Mouse (Mus musculus) ES-Bruce4 (cell line): Measurements from ENCODE around the gene Il2ra.

Experiments
- CTCF ChIP-seq: IDR thresholded peaks from one replicate; pipeline ENCODE4 v1.8.1; 2011; ENCODE audit warnings: low read depth, low read length
- EP300 ChIP-seq: IDR thresholded peaks from 2 replicates; pipeline ENCODE4 v1.6.1; 2011; ENCODE audit warnings: low read depth, low read length; ENCODE audit not compliant: insufficient read depth

DNA sequence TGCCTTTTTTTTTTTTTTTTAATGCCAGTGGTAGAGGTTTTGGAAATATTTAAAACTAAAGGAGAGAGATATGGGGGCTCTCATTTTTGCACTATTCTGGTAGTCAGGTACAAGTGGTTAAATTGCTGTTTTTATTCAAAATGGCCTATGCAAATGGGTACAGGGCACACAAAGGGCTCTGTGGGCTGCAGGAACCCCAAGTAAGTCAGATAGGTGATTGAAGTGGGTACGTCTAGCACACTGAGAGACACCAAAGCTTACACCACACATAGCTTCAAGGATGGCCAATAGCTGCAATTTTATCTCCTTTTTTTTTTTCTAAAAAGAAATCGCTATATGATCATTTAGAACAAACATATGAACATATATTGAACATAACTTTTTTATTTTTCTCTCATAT lies 23.0 kb upstream of the Il2ra start:
- TF ChIP-seq CTCF (no peak), EP300 (no peak)
